Mouse (Mus musculus) urinary bladder, postnatal 25 days (tissue): ENCODE measurements at regions not wholly inside any gene's neighbourhood (a gene's known extent, or its start where the extent isn't known, plus 50 kb on each side); places are given as distances from the start of the nearest gene placed in this dataset.
A peak's percentile ranks its signal among the peaks of the same experiment; 100 is the strongest.

Experiments
- DNase-seq: peaks from one replicate; pipeline ENCODE4 v3.0.0; 2022; ENCODE audit warnings: low spot score

GRCm38 (mm10) chr14:102619056-102619455 is 363.4 kb downstream of the Kctd12 start:
- DNase-seq: no peak

DNA sequence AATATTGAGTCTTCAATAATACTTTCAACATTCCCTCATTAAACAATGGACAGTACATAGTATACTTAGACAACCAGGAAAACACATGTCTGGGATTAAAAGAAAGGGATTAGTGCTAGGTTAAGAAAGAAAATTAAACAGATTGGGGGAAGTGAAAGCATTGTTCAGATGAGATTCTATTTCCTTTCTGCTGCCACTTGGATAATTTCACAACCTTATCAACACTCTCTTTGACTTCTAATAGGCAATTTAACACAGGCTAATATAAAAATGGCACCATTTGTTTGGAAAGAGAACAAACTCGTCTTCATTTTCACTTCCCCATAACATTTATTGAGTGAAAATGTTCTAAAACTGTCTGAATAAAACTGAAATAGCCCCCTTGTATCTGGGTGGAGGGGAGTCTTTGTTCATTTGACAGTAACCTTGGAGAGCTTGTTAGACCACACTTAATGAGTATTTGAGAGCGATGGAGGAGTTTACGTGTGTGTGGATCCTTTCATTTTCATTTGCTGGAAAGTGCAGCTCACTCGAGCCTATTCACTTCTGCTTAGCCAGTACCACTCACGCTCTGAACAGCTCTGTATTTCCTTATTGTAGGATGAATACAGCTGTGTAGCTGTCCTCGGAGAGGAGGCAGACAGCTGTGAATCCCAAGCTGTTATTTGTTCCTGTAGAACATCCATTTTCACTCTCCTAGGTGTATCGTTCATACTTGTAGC is 366.7 kb downstream of the Kctd12 start:
- no peak for DNase-seq

DNA sequence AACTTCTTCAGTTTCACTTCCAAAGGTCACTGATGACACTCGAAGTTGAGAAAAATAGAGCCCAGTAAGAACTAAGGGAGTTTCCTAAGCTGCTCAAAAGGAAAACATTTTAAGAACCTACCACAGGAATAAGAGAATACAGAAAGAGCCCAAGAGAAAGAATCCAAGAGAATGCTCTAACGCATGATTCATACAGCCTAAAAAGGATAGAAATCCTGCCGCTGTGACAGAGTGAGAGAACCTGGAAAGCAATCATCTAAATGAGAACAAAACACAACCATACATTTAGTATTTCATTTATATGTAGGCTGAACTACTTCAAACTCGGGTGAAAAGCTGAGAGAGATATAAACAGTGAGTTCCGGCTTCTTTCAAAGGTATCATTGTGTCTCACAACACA is 376.4 kb downstream of the Kctd12 start:
- DNase-seq: no peak

DNA sequence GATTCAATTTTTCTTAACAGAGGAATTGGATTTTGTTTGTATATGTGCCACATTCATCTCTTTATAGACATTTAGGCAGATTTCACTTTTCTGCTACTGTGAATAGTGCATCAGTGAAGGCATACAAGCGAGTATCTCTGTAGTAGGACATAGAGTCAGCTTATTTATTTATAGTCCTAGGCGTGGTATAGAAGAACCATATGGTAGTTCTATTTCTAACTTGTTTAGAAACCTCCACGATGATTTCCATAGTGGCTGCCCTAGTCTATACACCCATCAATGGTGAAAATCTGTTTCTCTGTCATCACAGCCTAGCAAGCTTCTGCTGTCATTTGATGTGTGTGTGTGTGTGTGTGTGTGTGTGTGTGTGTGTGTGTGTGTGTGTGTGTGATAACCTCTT is 387.6 kb downstream of the Kctd12 start:
- no peak for DNase-seq

- no peak for DNase-seq
Measured at GRCm38 (mm10) chr14:102553781-102554180, 428.7 kb downstream of the Kctd12 start.

GRCm38 (mm10) chr14:102552598-102552997 is 429.8 kb downstream of the Kctd12 start:
- no peak for DNase-seq

GRCm38 (mm10) chr14:102524894-102525577 is 457.4 kb downstream of the Kctd12 start:
- DNase-seq: no peak

DNA sequence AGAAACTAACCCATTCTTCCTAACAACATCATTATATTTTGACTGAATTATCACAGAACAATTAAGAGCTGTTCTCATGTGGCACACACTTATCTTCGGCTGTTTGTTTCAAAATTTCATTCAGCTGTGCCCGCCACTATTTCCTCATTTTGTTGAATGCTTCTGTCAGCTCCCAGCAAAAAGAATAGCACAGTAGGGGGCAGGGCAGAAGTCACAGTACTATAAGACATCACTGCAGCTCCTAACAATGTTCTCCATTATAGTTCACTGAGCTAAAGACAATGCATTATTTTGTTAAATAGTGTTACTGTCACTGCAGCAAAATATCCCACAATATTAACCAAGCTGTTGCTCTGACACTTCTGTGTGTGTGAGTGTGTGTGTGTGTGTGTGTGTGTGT is 465.7 kb downstream of the Kctd12 start:
- DNase-seq: no peak

DNA sequence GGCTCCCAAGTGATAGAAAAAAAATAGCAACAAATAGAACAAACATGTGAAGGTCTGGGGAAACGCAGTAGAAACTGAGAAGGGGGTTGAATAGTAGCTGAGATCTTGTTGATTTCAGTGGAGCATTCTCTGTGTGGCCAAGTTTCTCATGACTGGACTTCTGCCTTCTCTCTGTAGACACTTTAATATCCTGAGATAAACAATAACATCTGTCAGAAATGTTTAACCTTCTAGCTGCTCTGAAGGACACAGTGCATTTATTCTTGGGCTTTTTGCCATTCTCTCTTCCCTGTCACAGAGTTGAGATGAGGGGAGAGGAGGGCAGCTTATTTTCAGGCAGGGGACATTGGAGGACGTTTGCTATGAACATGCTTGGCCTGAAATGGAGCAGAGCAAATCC is 467.9 kb downstream of the Kctd12 start:
- DNase-seq: no peak

GRCm38 (mm10) chr14:102512651-102513050 is 469.8 kb downstream of the Kctd12 start:
- no peak for DNase-seq

- DNase-seq: no peak
Measured at GRCm38 (mm10) chr14:102511691-102512383, 470.6 kb downstream of the Kctd12 start.

DNA sequence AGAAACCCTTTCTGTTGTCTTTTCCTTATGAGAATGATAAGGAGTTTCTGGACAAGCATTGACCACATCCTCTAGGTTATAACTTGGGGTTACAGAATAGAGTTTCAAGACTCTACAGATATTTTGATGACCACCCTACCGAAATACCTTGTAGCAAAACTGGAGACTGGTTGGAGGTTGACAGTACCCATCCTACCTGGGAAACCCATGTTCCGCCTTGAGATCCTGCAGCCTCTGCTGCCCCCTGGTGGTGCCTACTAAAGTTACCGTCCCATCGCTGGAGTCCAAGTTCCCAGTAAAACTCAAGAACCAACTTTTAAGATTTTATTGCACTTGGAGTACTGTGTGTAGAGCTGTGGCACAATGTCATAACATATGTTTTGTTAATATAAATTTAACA is 472.1 kb downstream of the Kctd12 start:
- peak; percentile 62 for DNase-seq

- DNase-seq: no peak
Measured at GRCm38 (mm10) chr14:102505696-102506321, 476.6 kb downstream of the Kctd12 start.

- no peak for DNase-seq
Measured at GRCm38 (mm10) chr14:102497179-102497578, 485.3 kb downstream of the Kctd12 start.

- no peak for DNase-seq
Measured at GRCm38 (mm10) chr14:102492376-102492775, 490.1 kb downstream of the Kctd12 start.

- DNase-seq: no peak
Measured at GRCm38 (mm10) chr14:102491205-102491604, 491.2 kb downstream of the Kctd12 start.

DNA sequence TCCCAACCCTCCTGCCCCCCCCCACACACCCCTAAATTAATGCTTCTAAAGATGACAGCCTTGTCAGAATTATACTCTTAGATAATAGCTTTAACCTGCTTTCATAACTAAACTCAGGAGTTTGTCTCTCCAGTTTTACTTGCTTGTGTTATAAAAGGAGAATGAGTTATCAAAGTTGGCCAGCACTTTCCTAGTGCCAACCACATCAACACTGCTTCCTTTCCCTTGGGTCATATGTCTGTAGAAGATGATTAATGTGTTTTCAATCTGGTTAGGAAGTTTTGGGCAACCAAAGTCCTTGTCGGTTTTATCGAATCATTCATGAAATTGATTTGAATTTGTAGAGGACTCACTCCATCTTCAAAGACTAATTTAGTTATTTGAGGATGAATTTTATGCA is 505.3 kb downstream of the Kctd12 start:
- no peak for DNase-seq

- DNase-seq: no peak
Measured at GRCm38 (mm10) chr14:102469326-102469725, 513.1 kb downstream of the Kctd12 start.

GRCm38 (mm10) chr14:102461001-102461400 is 521.4 kb downstream of the Kctd12 start:
- no peak for DNase-seq

DNA sequence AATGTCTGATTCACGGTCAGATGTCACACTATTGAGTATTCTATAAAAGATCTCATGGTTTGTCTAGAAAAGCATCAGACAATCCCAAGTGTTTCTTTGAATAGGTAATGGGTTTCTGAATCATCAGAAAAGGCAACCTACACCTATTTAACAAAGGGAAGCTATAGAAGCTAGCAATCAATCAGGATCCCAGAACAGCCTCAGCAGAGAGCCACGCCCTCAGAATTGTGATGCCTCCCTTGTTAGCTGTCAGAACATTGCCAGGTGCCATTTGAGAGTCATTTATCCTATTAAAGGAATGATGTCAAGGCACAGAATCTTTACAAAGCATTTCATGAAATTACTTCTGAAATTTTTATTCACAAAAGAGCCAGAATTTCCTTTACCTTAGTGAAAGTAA is 542.7 kb downstream of the Kctd12 start:
- DNase-seq: no peak

DNA sequence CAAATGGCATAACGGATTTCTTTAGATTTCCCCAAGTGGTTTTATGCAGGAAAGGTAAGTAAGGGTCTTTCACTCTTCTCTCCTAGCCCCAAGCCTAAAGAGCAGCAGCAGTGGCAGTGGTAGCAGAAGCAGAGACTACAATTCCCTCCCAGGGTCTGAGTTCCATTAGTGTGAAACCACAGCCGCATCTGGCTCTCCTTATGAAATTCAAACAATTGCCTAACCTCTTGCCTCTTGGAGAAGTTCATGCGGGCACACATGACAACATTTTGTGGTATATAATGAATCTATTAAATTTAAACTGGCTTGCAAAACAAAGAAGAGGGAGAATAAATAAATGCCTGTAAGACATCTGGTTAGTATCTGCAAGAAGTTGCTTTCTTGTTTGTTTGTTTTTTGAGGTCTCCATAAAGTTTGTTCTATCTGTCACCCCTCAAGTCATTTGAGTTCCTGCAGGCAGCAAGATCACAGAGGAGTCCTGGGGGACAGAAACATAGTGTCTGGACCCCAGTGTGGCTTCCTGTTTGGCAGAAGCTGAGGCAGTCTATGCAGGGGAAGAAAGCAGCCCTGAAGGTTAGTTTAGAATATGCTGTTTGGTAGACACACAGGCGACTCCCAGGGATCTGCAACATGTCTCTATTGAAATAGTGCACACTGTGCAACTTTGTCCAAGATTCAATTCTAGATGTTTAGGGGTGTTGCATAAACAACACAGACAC is 578.9 kb downstream of the Kctd12 start:
- no peak for DNase-seq

DNA sequence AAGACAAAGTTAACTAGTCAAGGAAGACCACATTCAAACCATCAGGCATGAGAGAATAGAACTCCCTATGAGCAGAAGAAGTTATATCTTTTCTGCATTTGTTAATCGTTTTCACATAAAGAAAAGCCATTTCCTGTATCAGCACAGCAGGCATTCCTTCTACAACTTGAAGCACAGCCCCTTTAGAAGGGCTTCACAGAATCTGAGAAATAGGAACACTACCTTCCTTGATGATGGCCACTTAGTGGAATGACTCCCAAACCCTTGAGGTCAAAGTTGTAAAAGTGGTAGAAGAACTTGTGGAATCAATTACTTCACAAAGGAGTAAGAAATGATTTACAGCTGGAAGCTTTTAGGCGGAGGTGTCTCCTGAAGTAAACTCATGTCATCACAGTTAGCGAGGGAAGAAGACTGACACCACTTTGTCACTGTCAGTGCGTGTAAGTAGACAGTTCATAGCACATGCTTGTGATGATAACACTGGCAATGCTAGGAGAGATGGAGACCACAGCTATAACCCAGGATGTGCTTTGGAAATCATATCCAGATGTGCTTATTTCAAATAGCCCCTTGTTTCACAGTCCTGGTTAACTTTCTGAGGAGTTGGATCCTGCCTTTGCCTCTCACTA is 580.3 kb downstream of the Kctd12 start:
- DNase-seq: no peak
